Mouse (Mus musculus) ES-E14 (cell line): ENCODE measurements at regions not wholly inside any gene's neighbourhood (a gene's known extent, or its start where the extent isn't known, plus 50 kb on each side); places are given as distances from the start of the nearest gene placed in this dataset.

Experiments
- CHD2 ChIP-seq: IDR thresholded peaks from 2 replicates; pipeline ENCODE4 v1.6.1; 2014; ENCODE audit warnings: mild to moderate bottlenecking, low read depth, low read length, inconsistent platforms
- MAFK ChIP-seq: IDR thresholded peaks from 2 replicates; pipeline ENCODE4 v1.6.1; 2014; ENCODE audit warnings: mild to moderate bottlenecking, low read depth, low read length, inconsistent platforms; ENCODE audit not compliant: insufficient read depth
- ZC3H11A ChIP-seq: IDR thresholded peaks from 2 replicates; pipeline ENCODE4 v1.6.1; 2012; ENCODE audit warnings: low read depth, mild to moderate bottlenecking, inconsistent platforms, low read length, borderline replicate concordance

- TF ChIP-seq ZC3H11A (no peak), MAFK (no peak), CHD2 (no peak)
Measured at GRCm38 (mm10) chr13:52295847-52296246, 235.2 kb downstream of the Diras2 start.
